Mouse (Mus musculus) E14TG2a.4 (cell line): ENCODE data around the gene Platr17.
A peak's percentile ranks its signal among the peaks of the same experiment; 100 is the strongest.

Experiments used
- H3K27me3 ChIP-seq: 2 replicates; pipeline ENCODE4 v1.6.1; 2014; ENCODE audit warnings: low read length, control low read depth; ENCODE audit not compliant: insufficient read depth
- H3K36me3 ChIP-seq: 2 replicates; pipeline ENCODE4 v1.6.1; 2014; ENCODE audit warnings: low read length, control low read depth; ENCODE audit not compliant: insufficient read depth
- H3K4me1 ChIP-seq: replicated peaks from 2 replicates; pipeline ENCODE4 v1.6.1; 2014; ENCODE audit warnings: low read depth, low read length, control low read depth
- H3K4me3 ChIP-seq: replicated peaks from 2 replicates; pipeline ENCODE4 v1.5.1; 2014; ENCODE audit warnings: mild to moderate bottlenecking, low read length
- H3K9me3 ChIP-seq: 2 replicates; pipeline ENCODE4 v1.6.1; 2014; ENCODE audit warnings: low read length, control low read depth
- CTCF ChIP-seq: conservative IDR thresholded peaks from 2 replicates; pipeline ENCODE4 v1.5.1; 2014; ENCODE audit warnings: low read length
- NANOG ChIP-seq: IDR thresholded peaks from 2 replicates; pipeline ENCODE4 v1.6.1; 2014; ENCODE audit warnings: borderline replicate concordance, low read length, mixed read lengths
- POU5F1 ChIP-seq: IDR thresholded peaks from 2 replicates; pipeline ENCODE4 v1.6.1; 2014; ENCODE audit warnings: low read length, borderline replicate concordance

Gene Platr17

DNA sequence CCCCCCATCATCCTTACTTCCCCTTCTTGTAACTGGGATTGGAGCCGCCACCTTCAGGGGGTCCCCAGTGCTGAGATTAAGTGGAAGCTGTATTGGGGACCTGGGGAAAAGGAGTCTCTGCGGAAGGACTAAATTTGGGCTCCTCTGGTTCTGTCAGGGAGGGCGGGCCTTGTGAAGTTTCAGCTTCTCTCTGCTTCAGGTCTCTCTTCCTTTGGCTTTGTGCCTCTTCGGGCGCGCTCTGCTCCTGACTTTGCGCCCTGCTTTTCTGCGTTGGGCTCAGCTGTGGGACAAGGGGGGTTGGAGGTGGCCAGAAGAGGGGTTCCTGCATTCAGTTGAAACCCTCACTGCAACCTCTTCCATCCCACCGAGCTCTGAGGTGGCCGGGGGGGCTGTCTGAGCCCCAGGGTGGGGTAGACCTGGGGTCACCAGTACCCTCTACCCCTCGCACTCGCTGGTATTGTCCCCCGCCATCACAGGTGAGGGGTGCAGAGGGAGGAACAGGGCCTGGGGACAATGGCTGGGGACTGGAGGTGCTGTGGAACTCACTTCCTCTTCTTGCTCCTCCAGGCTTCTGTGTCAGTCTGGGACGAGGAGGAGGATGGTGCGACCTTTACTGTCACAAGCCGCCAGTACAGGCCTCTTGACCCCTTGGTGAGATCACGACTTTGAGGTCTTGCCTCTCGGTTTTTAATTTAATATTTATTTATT is 26.4 kb downstream of the Platr17 start:
- Histone ChIP-seq H3K4me3 (peak overlapping the region; percentile 97), H3K9me3 (no peaks in the 10 kb centered on the region), H3K36me3 (peaks cover 68% of the 10 kb centered on the region), H3K4me1 (peaks cover 71% of the 10 kb centered on the region), H3K27me3 (no peaks in the 10 kb centered on the region)
- no peak for TF ChIP-seq CTCF
- no peak for TF ChIP-seq NANOG
- no peak for TF ChIP-seq POU5F1

DNA sequence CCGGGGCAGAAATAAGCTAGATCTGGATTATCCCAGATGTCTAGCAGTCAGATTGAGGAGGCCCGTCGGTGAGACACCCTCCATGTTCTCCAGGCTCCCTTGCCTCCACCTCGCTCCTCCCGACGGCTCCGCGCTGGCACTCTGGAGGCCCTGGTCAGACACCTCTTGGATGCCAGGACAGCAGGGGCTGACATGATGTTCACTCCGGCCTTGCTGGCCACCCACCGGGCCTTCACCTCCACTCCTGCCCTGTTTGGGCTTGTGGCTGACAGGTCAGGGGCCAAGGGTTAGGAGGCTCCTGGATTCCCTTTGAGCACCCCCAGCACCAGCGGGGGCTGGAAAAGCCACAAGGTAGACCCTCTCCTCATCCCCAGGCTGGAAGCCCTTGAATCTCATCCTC is 27.0 kb downstream of the Platr17 start:
- H3K4me1 ChIP-seq, result peaks cover 72% of the 10 kb centered on the region
- no peak for TF ChIP-seq CTCF
- no peak for TF ChIP-seq NANOG
- no peak for TF ChIP-seq POU5F1
- H3K9me3 ChIP-seq, result no peaks in the 10 kb centered on the region
- H3K4me3 ChIP-seq, result peak overlapping the region; percentile 97; the same call in 1 of the 2 replicates
- H3K36me3 ChIP-seq, result peaks cover 66% of the 10 kb centered on the region
- no peaks in the 10 kb centered on the region for H3K27me3 ChIP-seq

DNA sequence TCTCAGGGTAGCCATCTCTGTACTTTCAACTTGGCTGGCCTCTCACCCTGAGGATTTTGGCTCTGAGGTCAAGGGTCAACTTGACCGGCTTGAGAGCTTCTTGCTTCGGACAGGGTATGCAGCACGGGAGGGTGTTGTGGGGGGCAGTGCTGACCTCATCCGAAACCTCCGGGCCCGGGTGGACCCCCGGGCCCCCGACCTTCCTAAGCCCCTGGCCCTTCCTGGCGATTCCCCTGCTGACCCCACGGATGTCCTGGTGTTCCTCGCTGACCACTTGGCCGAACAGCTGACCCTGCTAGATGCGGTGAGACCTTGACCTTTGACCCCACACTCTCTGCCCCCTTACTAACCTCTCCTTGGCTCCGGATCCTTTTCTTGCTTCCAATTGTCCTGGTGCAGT is 27.5 kb downstream of the Platr17 start:
- Histone ChIP-seq H3K9me3 (no peaks in the 10 kb centered on the region), H3K36me3 (peaks cover 66% of the 10 kb centered on the region), H3K4me3 (peak overlapping the region; percentile 97), H3K27me3 (no peaks in the 10 kb centered on the region), H3K4me1 (peaks cover 77% of the 10 kb centered on the region)
- TF ChIP-seq POU5F1 (no peak), NANOG (no peak), CTCF (no peak)

DNA sequence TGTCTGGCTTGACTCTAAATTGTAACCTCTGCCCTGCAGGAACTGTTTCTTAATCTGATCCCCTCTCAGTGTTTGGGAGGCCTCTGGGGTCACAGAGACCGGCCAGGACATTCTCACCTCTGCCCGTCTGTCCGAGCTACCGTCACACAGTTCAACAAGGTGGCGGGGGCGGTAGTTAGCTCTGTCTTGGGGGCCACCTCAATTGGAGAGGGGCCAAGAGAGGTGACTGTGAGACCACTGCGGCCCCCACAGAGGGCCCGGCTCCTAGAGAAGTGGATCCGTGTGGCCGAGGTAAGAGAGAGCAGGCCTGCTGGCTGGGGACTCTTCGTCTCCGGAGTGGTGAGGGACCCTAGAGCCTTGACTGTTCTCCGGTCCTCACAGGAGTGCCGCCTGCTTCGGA is 28.0 kb downstream of the Platr17 start:
- H3K4me1 ChIP-seq, result peaks cover 77% of the 10 kb centered on the region
- peak overlapping the region; percentile 97 for H3K4me3 ChIP-seq
- H3K27me3 ChIP-seq, result no peaks in the 10 kb centered on the region
- TF ChIP-seq NANOG (no peak), CTCF (no peak), POU5F1 (no peak)
- H3K9me3 ChIP-seq, result no peaks in the 10 kb centered on the region
- H3K36me3 ChIP-seq, result peaks cover 65% of the 10 kb centered on the region

DNA sequence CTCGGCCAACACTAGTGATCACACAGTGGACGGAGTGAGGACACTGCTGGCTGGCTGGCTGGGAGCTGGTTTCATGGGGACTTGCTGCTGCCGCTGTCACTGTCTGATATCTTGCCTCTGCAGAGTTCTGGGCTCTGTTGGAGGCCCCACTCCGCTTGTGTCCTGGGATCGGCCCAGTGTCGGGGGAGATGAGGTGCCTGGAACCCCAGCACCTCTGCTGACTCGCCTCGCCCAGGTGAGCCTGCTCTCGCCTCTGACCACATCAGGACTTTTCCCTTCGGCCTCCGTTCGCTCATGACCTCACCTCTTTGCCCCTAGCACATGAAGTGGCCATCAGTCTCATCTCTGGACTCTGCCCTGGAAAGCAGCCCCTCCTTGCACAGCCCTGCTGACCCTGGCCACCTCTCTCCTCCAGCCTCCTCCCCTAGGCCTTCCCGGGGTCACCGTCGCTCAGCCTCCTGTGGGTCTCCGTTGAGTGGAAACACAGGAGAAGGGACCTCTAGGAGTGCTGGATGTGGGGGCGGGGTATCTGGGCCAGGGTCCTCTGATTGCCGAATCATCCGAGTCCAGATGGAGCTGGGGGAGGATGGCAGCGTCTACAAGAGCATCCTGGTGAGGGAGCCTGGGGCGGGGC is 30.6 kb downstream of the Platr17 start:
- Histone ChIP-seq H3K27me3 (no peaks in the 10 kb centered on the region), H3K4me3 (peak overlapping the region; percentile 56), H3K36me3 (peaks cover 72% of the 10 kb centered on the region), H3K4me1 (peaks cover 84% of the 10 kb centered on the region), H3K9me3 (no peaks in the 10 kb centered on the region)
- TF ChIP-seq CTCF, result no peak
- TF ChIP-seq POU5F1, result no peak
- TF ChIP-seq NANOG, result no peak

DNA sequence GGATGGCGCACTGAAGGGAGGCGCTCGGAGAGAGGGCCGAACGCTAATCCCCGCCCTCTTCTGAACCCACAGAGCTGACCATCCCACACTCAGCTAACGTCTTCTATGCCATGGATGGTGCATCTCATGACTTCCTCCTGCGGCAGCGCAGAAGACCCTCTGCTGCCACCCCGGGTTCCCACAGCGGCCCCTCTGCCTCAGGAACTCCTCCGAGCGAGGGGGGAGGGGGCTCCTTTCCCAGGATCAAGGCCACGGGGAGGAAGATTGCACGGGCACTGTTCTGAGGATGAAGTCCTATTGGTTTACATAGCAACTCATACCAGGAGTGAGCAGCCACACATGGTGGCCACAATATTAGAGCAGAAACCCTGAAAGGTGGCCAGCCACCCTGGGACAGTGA is 32.1 kb downstream of the Platr17 start:
- no peaks in the 10 kb centered on the region for H3K27me3 ChIP-seq
- peaks cover 81% of the 10 kb centered on the region for H3K4me1 ChIP-seq
- 0 out of 2 replicates have a peak overlapping the region, but pooled peaks have one; percentile 1 for H3K4me3 ChIP-seq
- TF ChIP-seq CTCF (no peak), NANOG (no peak), POU5F1 (no peak)
- no peaks in the 10 kb centered on the region for H3K9me3 ChIP-seq
- H3K36me3 ChIP-seq, result peaks cover 78% of the 10 kb centered on the region

DNA sequence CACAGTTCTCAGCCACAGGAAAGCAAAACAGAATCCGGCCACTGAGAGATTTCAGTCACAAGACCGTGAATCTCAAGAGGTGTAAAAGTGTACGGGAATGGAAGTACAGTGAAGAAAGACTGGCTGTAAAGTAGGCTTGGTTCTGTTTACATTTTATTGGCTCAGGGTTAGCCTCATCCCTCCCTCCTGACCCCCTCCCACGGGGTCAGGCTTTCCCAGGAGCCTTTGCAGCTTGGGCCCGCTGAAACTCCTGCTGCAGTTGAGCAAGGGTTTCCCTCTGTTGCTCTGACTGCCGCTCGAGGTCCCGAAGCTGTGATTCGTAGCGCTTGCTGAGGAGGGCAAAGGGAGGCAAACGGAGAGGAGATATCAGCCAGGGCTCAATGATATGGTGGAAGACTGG is 33.8 kb downstream of the Platr17 start:
- H3K4me3 ChIP-seq, result peak overlapping the region; percentile 99
- no peak for TF ChIP-seq NANOG
- TF ChIP-seq CTCF, result no peak
- TF ChIP-seq POU5F1, result no peak

DNA sequence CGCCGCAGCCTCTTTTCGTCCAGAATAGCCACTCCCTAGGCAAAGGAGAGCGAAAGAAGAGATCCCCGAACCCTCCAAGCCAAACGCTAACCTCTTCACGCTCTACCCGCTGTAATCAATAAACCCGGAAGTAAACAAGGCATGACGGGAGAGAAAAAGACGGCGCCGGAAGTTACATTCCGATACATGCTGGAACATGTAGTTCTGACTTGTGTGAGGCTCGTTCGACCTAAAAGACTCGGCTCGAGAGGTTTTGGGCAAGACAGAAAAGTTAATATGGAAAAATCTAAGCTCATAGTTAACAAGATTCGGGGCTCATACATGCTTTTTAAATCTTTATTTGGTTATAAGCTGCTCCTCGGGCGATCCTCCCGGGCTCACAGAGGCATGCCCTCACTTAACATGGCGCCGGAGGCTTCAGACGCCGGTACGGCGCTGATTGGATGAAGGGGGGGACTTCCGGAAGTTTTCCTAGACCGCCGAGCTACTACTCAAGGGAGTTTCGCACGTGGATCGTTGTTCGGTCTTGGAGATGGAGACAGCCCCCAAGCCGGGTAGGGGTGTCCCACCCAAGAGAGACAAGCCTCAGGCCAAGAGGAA is 35.4 kb downstream of the Platr17 start, which contains the start of the genes Pfdn6 and Wdr46:
Pfdn6 (minus strand) TSS at position 138 of the 600 bp plus-strand sequence.
Wdr46 (plus strand) TSS at position 455 of the 600 bp plus-strand sequence.
- no peaks in the 10 kb centered on the region for H3K9me3 ChIP-seq

More for the DNA sequence above, 33.8 kb downstream of the Platr17 start:
- Histone ChIP-seq H3K36me3 (peaks cover 78% of the 10 kb centered on the region), H3K27me3 (no peaks in the 10 kb centered on the region), H3K4me1 (peaks cover 77% of the 10 kb centered on the region), H3K9me3 (no peaks in the 10 kb centered on the region)

More for the DNA sequence above, 35.4 kb downstream of the Platr17 start, which contains the start of the genes Pfdn6 and Wdr46:
- Histone ChIP-seq H3K36me3 (peaks cover 78% of the 10 kb centered on the region), H3K27me3 (no peaks in the 10 kb centered on the region), H3K4me3 (peak within 1 kb of the TSS; percentile 99), H3K4me1 (peaks cover 66% of the 10 kb centered on the region)
- TF ChIP-seq POU5F1 (no peak), CTCF (no peak), NANOG (no peak)
